Mouse (Mus musculus) myocyte (in vitro differentiated cells): ENCODE measurements at regions not wholly inside any gene's neighbourhood (a gene's known extent, or its start where the extent isn't known, plus 50 kb on each side); places are given as distances from the start of the nearest gene placed in this dataset.

Experiments
- H3K27me3 ChIP-seq: one replicate; pipeline ENCODE4 v1.6.1; 2011; ENCODE audit not compliant: control insufficient read depth, insufficient read depth, insufficient read length
- H3K36me3 ChIP-seq: one replicate; pipeline ENCODE4 v1.6.1; 2011; ENCODE audit not compliant: control insufficient read depth, insufficient read depth
- H3K4me2 ChIP-seq: one replicate; pipeline ENCODE4 v1.6.1; 2011; ENCODE audit warnings: low read depth, control low read depth
- H3K4me3 ChIP-seq: one replicate; pipeline ENCODE4 v1.5.1; 2011; ENCODE audit warnings: mild to moderate bottlenecking, control low read depth, moderate library complexity
- H3K79me2 ChIP-seq: one replicate; pipeline ENCODE4 v1.6.1; 2011; ENCODE audit not compliant: control insufficient read depth, insufficient read depth
- H3ac ChIP-seq: one replicate; pipeline ENCODE4 v1.6.1; 2011; ENCODE audit not compliant: control insufficient read depth, insufficient read length
- CEBPB ChIP-seq: IDR thresholded peaks from 2 replicates; pipeline ENCODE4 v1.6.1; 2011; ENCODE audit warnings: mild to moderate bottlenecking, moderate library complexity; ENCODE audit not compliant: poor library complexity, insufficient read depth, severe bottlenecking
- E2F4 ChIP-seq: IDR thresholded peaks from one replicate; pipeline ENCODE4 v1.6.1; 2011; ENCODE audit warnings: mild to moderate bottlenecking, control low read depth, moderate library complexity; ENCODE audit not compliant: insufficient read depth
- MAX ChIP-seq: IDR thresholded peaks from one replicate; pipeline ENCODE4 v1.6.1; 2011; ENCODE audit warnings: low read depth, mild to moderate bottlenecking, control low read depth
- MYOD1 ChIP-seq, 3 experiments: IDR thresholded peaks; one replicate each; pipeline ENCODE4 v1.6.1; 2011; ENCODE audit warnings: control low read depth in 2 of 3, low read depth in 2 of 3, mild to moderate bottlenecking in 2 of 3, moderate library complexity in 1 of 3; ENCODE audit not compliant: insufficient read length in 2 of 3, control insufficient read depth in 1 of 3
- MYOG ChIP-seq, 3 experiments: IDR thresholded peaks; one replicate each; pipeline ENCODE4 v1.6.1; 2011; ENCODE audit warnings: control low read depth in 2 of 3, low read depth in 2 of 3, mild to moderate bottlenecking in 2 of 3; ENCODE audit not compliant: insufficient read length in 2 of 3, control insufficient read depth in 1 of 3, insufficient read depth in 1 of 3
- POLR2A ChIP-seq: IDR thresholded peaks from one replicate; pipeline ENCODE4 v1.6.1; 2011; ENCODE audit warnings: low read depth, mild to moderate bottlenecking, control low read depth, moderate library complexity; ENCODE audit not compliant: insufficient read length
- POLR2AphosphoS2 ChIP-seq: IDR thresholded peaks from one replicate; pipeline ENCODE4 v1.6.1; 2011; ENCODE audit warnings: low read depth, control low read depth; ENCODE audit not compliant: insufficient read length
- REST ChIP-seq: IDR thresholded peaks from one replicate; pipeline ENCODE4 v1.6.1; 2011; ENCODE audit warnings: mild to moderate bottlenecking, control low read depth, moderate library complexity; ENCODE audit not compliant: insufficient read depth, insufficient read length
- SRF ChIP-seq: IDR thresholded peaks from one replicate; pipeline ENCODE4 v1.6.1; 2011; ENCODE audit warnings: low read depth; ENCODE audit not compliant: control insufficient read depth, insufficient read length
- TCF12 ChIP-seq: IDR thresholded peaks from one replicate; pipeline ENCODE4 v1.6.1; 2011; ENCODE audit warnings: mild to moderate bottlenecking, control low read depth; ENCODE audit not compliant: poor library complexity, insufficient read depth, severe bottlenecking
- TCF3 ChIP-seq: IDR thresholded peaks from one replicate; pipeline ENCODE4 v1.6.1; 2011; ENCODE audit warnings: low read depth, control low read depth; ENCODE audit not compliant: insufficient read length
- USF1 ChIP-seq: IDR thresholded peaks from one replicate; pipeline ENCODE4 v1.6.1; 2011; ENCODE audit warnings: low read depth, mild to moderate bottlenecking, control low read depth, moderate library complexity

GRCm38 (mm10) chr16:55519646-55520045, 221.9 kb upstream of the Zpld1 start:
- no peaks in the 10 kb centered on the region for H3K36me3 ChIP-seq
- no peak overlapping the region for H3ac ChIP-seq
- no peak overlapping the region for H3K4me3 ChIP-seq
- no peaks in the 10 kb centered on the region for H3K79me2 ChIP-seq
- H3K27me3 ChIP-seq: no peaks in the 10 kb centered on the region
- TF ChIP-seq POLR2AphosphoS2 (no peak), CEBPB (no peak), MYOG (IDR thresholded peaks at IDR 0.05; ENCODE audit: control insufficient read depth in 1 of 3, insufficient read depth in 1 of 3, insufficient read length in 2 of 3, low read depth in 2 of 3) (no peak), TCF3 (no peak), MYOD1 (IDR thresholded peaks at IDR 0.05; ENCODE audit: control insufficient read depth in 1 of 3, insufficient read length in 2 of 3, low read depth in 2 of 3) (no peak), E2F4 (no peak), MAX (no peak), REST (no peak), TCF12 (no peak), SRF (no peak), POLR2A (no peak), USF1 (no peak)
- H3K4me2 ChIP-seq: no peak overlapping the region

GRCm38 (mm10) chr16:55516994-55517393, 219.2 kb upstream of the Zpld1 start:
- Histone ChIP-seq H3K79me2 (no peaks in the 10 kb centered on the region), H3K27me3 (no peaks in the 10 kb centered on the region), H3ac (no peak overlapping the region), H3K4me3 (no peak overlapping the region), H3K4me2 (no peak overlapping the region), H3K36me3 (no peaks in the 10 kb centered on the region)
- TF ChIP-seq REST: no peak
- TF ChIP-seq MYOD1 (IDR thresholded peaks at IDR 0.05; ENCODE audit: control insufficient read depth in 1 of 3, insufficient read length in 2 of 3, low read depth in 2 of 3): no peak
- no peak for TF ChIP-seq USF1
- no peak for TF ChIP-seq TCF3
- TF ChIP-seq TCF12: no peak
- TF ChIP-seq POLR2A: no peak
- no peak for TF ChIP-seq CEBPB
- no peak for TF ChIP-seq MYOG (IDR thresholded peaks at IDR 0.05; ENCODE audit: control insufficient read depth in 1 of 3, insufficient read depth in 1 of 3, insufficient read length in 2 of 3, low read depth in 2 of 3)
- no peak for TF ChIP-seq MAX
- TF ChIP-seq SRF: no peak
- TF ChIP-seq POLR2AphosphoS2: no peak
- no peak for TF ChIP-seq E2F4

GRCm38 (mm10) chr16:55515228-55515696, 217.5 kb upstream of the Zpld1 start:
- H3ac ChIP-seq: no peak overlapping the region
- H3K79me2 ChIP-seq: no peaks in the 10 kb centered on the region
- no peaks in the 10 kb centered on the region for H3K36me3 ChIP-seq
- TF ChIP-seq MYOD1 (IDR thresholded peaks at IDR 0.05; ENCODE audit: control insufficient read depth in 1 of 3, insufficient read length in 2 of 3, low read depth in 2 of 3): no peak
- no peak overlapping the region for H3K4me2 ChIP-seq
- H3K27me3 ChIP-seq: no peaks in the 10 kb centered on the region
- H3K4me3 ChIP-seq: no peak overlapping the region

- Histone ChIP-seq H3ac (no peak overlapping the region), H3K4me2 (no peak overlapping the region), H3K27me3 (no peaks in the 10 kb centered on the region), H3K36me3 (no peaks in the 10 kb centered on the region), H3K4me3 (no peak overlapping the region), H3K79me2 (no peaks in the 10 kb centered on the region)
- no peak for TF ChIP-seq POLR2A
- no peak for TF ChIP-seq MAX
- no peak for TF ChIP-seq REST
- no peak for TF ChIP-seq E2F4
- no peak for TF ChIP-seq POLR2AphosphoS2
- no peak for TF ChIP-seq TCF12
- TF ChIP-seq SRF: no peak
- TF ChIP-seq CEBPB: no peak
- TF ChIP-seq USF1: no peak
- TF ChIP-seq MYOG (IDR thresholded peaks at IDR 0.05; ENCODE audit: control insufficient read depth in 1 of 3, insufficient read depth in 1 of 3, insufficient read length in 2 of 3, low read depth in 2 of 3): no peak
- TF ChIP-seq MYOD1 (IDR thresholded peaks at IDR 0.05; ENCODE audit: control insufficient read depth in 1 of 3, insufficient read length in 2 of 3, low read depth in 2 of 3): no peak
- TF ChIP-seq TCF3: no peak
These were observed 216.8 kb upstream of the Zpld1 start for GRCm38 (mm10) chr16:55514448-55515200.
